Mouse (Mus musculus) C2C12 (cell line): ENCODE data around the gene Rfx3. TPM values are rescaled to one million over a fixed set of nuclear protein-coding genes. Genes with fewer than 3 reads are reported as not detected.

Experiments
- H3K27me3 ChIP-seq: one replicate; pipeline ENCODE4 v1.6.1; 2011; ENCODE audit not compliant: control insufficient read depth, insufficient read depth, insufficient read length
- H3K36me3 ChIP-seq: one replicate; pipeline ENCODE4 v1.6.1; 2011; ENCODE audit not compliant: control insufficient read depth, insufficient read depth
- H3K4me3 ChIP-seq: one replicate; pipeline ENCODE4 v1.5.1; 2011; ENCODE audit warnings: mild to moderate bottlenecking, control low read depth; ENCODE audit not compliant: poor library complexity, insufficient read depth, severe bottlenecking
- H3K79me2 ChIP-seq: one replicate; pipeline ENCODE4 v1.6.1; 2011; ENCODE audit not compliant: control insufficient read depth, insufficient read depth
- H3K79me3 ChIP-seq: one replicate; pipeline ENCODE4 v1.6.1; 2011; ENCODE audit warnings: low read depth, control low read depth
- H3ac ChIP-seq: one replicate; pipeline ENCODE3; 2011; ENCODE audit warnings: low read depth; ENCODE audit not compliant: control insufficient read depth, insufficient read length
- CEBPB ChIP-seq: IDR thresholded peaks from one replicate; pipeline ENCODE4 v1.6.1; 2011; ENCODE audit warnings: low read depth, mild to moderate bottlenecking, control low read depth, moderate library complexity
- CTCF ChIP-seq: IDR thresholded peaks from one replicate; pipeline ENCODE4 v1.5.1; 2011; ENCODE audit not compliant: control insufficient read depth, insufficient read depth, insufficient read length
- FOSL1 ChIP-seq: IDR thresholded peaks from one replicate; pipeline ENCODE4 v1.8.0; 2011; ENCODE audit warnings: mild to moderate bottlenecking, low read length; ENCODE audit not compliant: poor library complexity, insufficient read depth, severe bottlenecking
- MAX ChIP-seq: IDR thresholded peaks from one replicate; pipeline ENCODE4 v1.6.1; 2011; ENCODE audit warnings: mild to moderate bottlenecking, control low read depth
- MYOD1 ChIP-seq: IDR thresholded peaks from one replicate; pipeline ENCODE4 v1.6.1; 2011; ENCODE audit warnings: low read depth; ENCODE audit not compliant: control insufficient read depth, insufficient read length
- MYOG ChIP-seq: IDR thresholded peaks from one replicate; pipeline ENCODE4 v1.6.1; 2011; ENCODE audit not compliant: control insufficient read depth, insufficient read length; ENCODE audit errors: extremely low read depth
- USF1 ChIP-seq: IDR thresholded peaks from one replicate; pipeline ENCODE4 v1.6.1; 2011; ENCODE audit warnings: low read depth, mild to moderate bottlenecking, control low read depth, moderate library complexity
- polyA plus RNA-seq: library from polyadenylated mRNA; unstranded; fragments of >200 nt; fragmentation: generic; extraction: Trizol; gene quantifications from one replicate; pipeline ENCODE4 v1.2.1, GENCODE M21; 2012; ENCODE audit warnings: missing spikeins

The Rfx3 gene
- polyA plus RNA-seq, 1 experiment, result 0.70 TPM

- TF ChIP-seq MYOD1 (no peak), FOSL1 (no peak), MAX (no peak), USF1 (no peak), CTCF (no peak), MYOG (no peak), CEBPB (no peak)
- Histone ChIP-seq H3ac (no peak overlapping the region), H3K36me3 (no peaks in the 10 kb centered on the region), H3K4me3 (no peak overlapping the region), H3K27me3 (no peaks in the 10 kb centered on the region), H3K79me2 (no peaks in the 10 kb centered on the region), H3K79me3 (no peaks in the 10 kb centered on the region)
These were observed 172.9 kb downstream of the Rfx3 start for GRCm38 (mm10) chr19:27838041-27838440.

GRCm38 (mm10) chr19:27832448-27832847 lies 178.5 kb downstream of the Rfx3 start:
- H3ac ChIP-seq, result no peak overlapping the region
- no peak overlapping the region for H3K4me3 ChIP-seq
- no peaks in the 10 kb centered on the region for H3K36me3 ChIP-seq
- H3K27me3 ChIP-seq, result no peaks in the 10 kb centered on the region
- TF ChIP-seq FOSL1, result no peak
- TF ChIP-seq CEBPB, result no peak
- no peak for TF ChIP-seq USF1
- TF ChIP-seq MYOG, result no peak
- TF ChIP-seq MAX, result no peak
- no peak for TF ChIP-seq CTCF
- TF ChIP-seq MYOD1, result no peak
- H3K79me2 ChIP-seq, result no peaks in the 10 kb centered on the region
- no peaks in the 10 kb centered on the region for H3K79me3 ChIP-seq

- no peaks in the 10 kb centered on the region for H3K79me2 ChIP-seq
- H3K27me3 ChIP-seq, result no peaks in the 10 kb centered on the region
- H3K79me3 ChIP-seq, result no peaks in the 10 kb centered on the region
- no peak overlapping the region for H3ac ChIP-seq
- H3K4me3 ChIP-seq, result no peak overlapping the region
- no peak for TF ChIP-seq MYOD1
- TF ChIP-seq CTCF, result no peak
- TF ChIP-seq USF1, result no peak
- TF ChIP-seq FOSL1, result no peak
- TF ChIP-seq MAX, result no peak
- no peak for TF ChIP-seq MYOG
- TF ChIP-seq CEBPB, result no peak
- H3K36me3 ChIP-seq, result no peaks in the 10 kb centered on the region
These were observed 182.7 kb downstream of the Rfx3 start for GRCm38 (mm10) chr19:27828316-27828715.

GRCm38 (mm10) chr19:27817661-27818060 lies 193.3 kb downstream of the Rfx3 start:
- TF ChIP-seq USF1, result no peak
- no peak for TF ChIP-seq CEBPB
- no peak for TF ChIP-seq MYOG
- no peak for TF ChIP-seq FOSL1
- TF ChIP-seq CTCF, result no peak
- TF ChIP-seq MAX, result no peak
- TF ChIP-seq MYOD1, result no peak
- H3ac ChIP-seq, result no peak overlapping the region
- no peaks in the 10 kb centered on the region for H3K27me3 ChIP-seq
- H3K79me2 ChIP-seq, result no peaks in the 10 kb centered on the region
- H3K79me3 ChIP-seq, result no peaks in the 10 kb centered on the region
- no peaks in the 10 kb centered on the region for H3K36me3 ChIP-seq
- H3K4me3 ChIP-seq, result no peak overlapping the region

GRCm38 (mm10) chr19:27780030-27780429 lies 230.9 kb downstream of the Rfx3 start:
- Histone ChIP-seq H3ac (no peak overlapping the region), H3K79me3 (no peaks in the 10 kb centered on the region), H3K4me3 (no peak overlapping the region), H3K27me3 (no peaks in the 10 kb centered on the region), H3K79me2 (no peaks in the 10 kb centered on the region), H3K36me3 (peaks cover 5% of the 10 kb centered on the region)
- TF ChIP-seq CTCF (peak; percentile 28), MYOG (no peak)

GRCm38 (mm10) chr19:27770716-27771265 lies 240.2 kb downstream of the Rfx3 start:
- TF ChIP-seq MYOG (no peak), MYOD1 (no peak), CTCF (no peak), MAX (no peak), FOSL1 (no peak), CEBPB (no peak), USF1 (no peak)
- Histone ChIP-seq H3K79me3 (no peaks in the 10 kb centered on the region), H3K4me3 (no peak overlapping the region), H3ac (no peak overlapping the region), H3K27me3 (no peaks in the 10 kb centered on the region), H3K79me2 (no peaks in the 10 kb centered on the region), H3K36me3 (no peaks in the 10 kb centered on the region)
